Mouse (Mus musculus) CH12.LX (cell line): ENCODE measurements around the gene Extl1. TPM values are rescaled to one million over a fixed set of nuclear protein-coding genes. Genes with fewer than 3 reads are reported as not detected.
A peak's percentile ranks its signal among the peaks of the same experiment; 100 is the strongest.

Experiments
- DNase-seq: peaks from one replicate; pipeline ENCODE4 v3.0.0-alpha.2; 2013; ENCODE audit errors: extremely low read depth
- H3K27ac ChIP-seq: 2 replicates; pipeline ENCODE4 v1.5.1; 2012; ENCODE audit warnings: low read depth, mild to moderate bottlenecking, control low read depth, moderate library complexity; ENCODE audit not compliant: insufficient read depth
- H3K27me3 ChIP-seq: replicated peaks from 2 replicates; pipeline ENCODE3; 2012; ENCODE audit warnings: inconsistent platforms
- H3K36me3 ChIP-seq, 2 experiments: replicated peaks in 1 of 2; 2 replicates each; pipeline versions ENCODE3 to v1.6.1; 2012; ENCODE audit warnings: inconsistent platforms in 1 of 2, low read length in 1 of 2, mild to moderate bottlenecking in 1 of 2, mixed read lengths in 1 of 2, moderate library complexity in 1 of 2; ENCODE audit not compliant: control insufficient read depth in 1 of 2, insufficient read depth in 1 of 2
- H3K4me1 ChIP-seq, 2 experiments: 2 replicates each; pipeline ENCODE4 v1.6.1; 2012; ENCODE audit warnings: inconsistent platforms in 1 of 2, moderate library complexity in 1 of 2; ENCODE audit not compliant: insufficient read depth in 2 of 2, control insufficient read depth in 1 of 2
- H3K4me2 ChIP-seq: 2 replicates; pipeline ENCODE4 v1.6.1; 2012; ENCODE audit warnings: low read depth, mild to moderate bottlenecking, control low read depth; ENCODE audit not compliant: poor library complexity, insufficient read depth, severe bottlenecking
- H3K4me3 ChIP-seq, 3 experiments: fragments of 150-350 bp in 1 of 3; sonication (generic) in 1 of 3; replicated peaks in 1 of 3; 2 replicates each; pipeline versions ENCODE3 to v1.5.1; 2011 to 2012; ENCODE audit warnings: low read depth in 2 of 3, low read length in 2 of 3, mild to moderate bottlenecking in 2 of 3, moderate library complexity in 2 of 3, control low read depth in 1 of 3, improper control_type of control experiment in 1 of 3, inconsistent platforms in 1 of 3, mixed read lengths in 1 of 3; ENCODE audit not compliant: poor library complexity in 1 of 3
- H3K79me2 ChIP-seq: replicated peaks from 2 replicates; pipeline ENCODE4 v1.6.1; 2012; ENCODE audit warnings: mild to moderate bottlenecking, moderate library complexity; ENCODE audit not compliant: control insufficient read depth, poor library complexity, insufficient read depth, severe bottlenecking; ENCODE audit errors: extremely low read depth
- H3K9ac ChIP-seq: 2 replicates; pipeline ENCODE4 v1.6.1; 2012; ENCODE audit warnings: low read depth, mild to moderate bottlenecking, control low read depth, moderate library complexity; ENCODE audit not compliant: insufficient read depth
- H3K9me3 ChIP-seq: replicated peaks from 2 replicates; pipeline ENCODE3; 2012; ENCODE audit warnings: low read length, inconsistent platforms, mixed read lengths
- CTCF ChIP-seq, 2 experiments: IDR thresholded peaks in 1 of 2; conservative IDR thresholded peaks in 1 of 2; 2 replicates each; pipeline ENCODE4 v1.5.1; 2011 to 2012; ENCODE audit warnings: low read depth in 2 of 2, low read length in 2 of 2, improper control_type of control experiment in 1 of 2, inconsistent platforms in 1 of 2, mild to moderate bottlenecking in 1 of 2, moderate library complexity in 1 of 2
- E2F4 ChIP-seq: IDR thresholded peaks from 2 replicates; pipeline ENCODE4 v1.6.1; 2011; ENCODE audit warnings: low read depth, low read length, improper control_type of control experiment; ENCODE audit not compliant: insufficient replicate concordance
- GABPA ChIP-seq: IDR thresholded peaks from 2 replicates; pipeline ENCODE4 v1.6.1; 2012; ENCODE audit warnings: low read depth, low read length, improper control_type of control experiment, inconsistent platforms; ENCODE audit not compliant: insufficient replicate concordance
- HCFC1 ChIP-seq: IDR thresholded peaks from 2 replicates; pipeline ENCODE4 v1.6.1; 2012; ENCODE audit warnings: low read depth, mild to moderate bottlenecking, inconsistent platforms, low read length, improper control_type of control experiment
- JUN ChIP-seq: IDR thresholded peaks from 2 replicates; pipeline ENCODE4 v1.6.1; 2011; ENCODE audit warnings: low read depth, mild to moderate bottlenecking, low read length, improper control_type of control experiment, moderate library complexity; ENCODE audit not compliant: insufficient read depth
- JUND ChIP-seq: conservative IDR thresholded peaks from 2 replicates; pipeline ENCODE4 v1.6.1; 2011; ENCODE audit warnings: low read depth, low read length, improper control_type of control experiment
- MAZ ChIP-seq: IDR thresholded peaks from 2 replicates; pipeline ENCODE4 v1.6.1; 2012; ENCODE audit warnings: low read depth, mild to moderate bottlenecking, inconsistent platforms, low read length, improper control_type of control experiment, moderate library complexity
- NELFE ChIP-seq: IDR thresholded peaks from 2 replicates; pipeline ENCODE4 v1.6.1; 2011; ENCODE audit warnings: low read depth, low read length, improper control_type of control experiment
- PAX5 ChIP-seq: IDR thresholded peaks from 2 replicates; pipeline ENCODE4 v1.6.1; 2012; ENCODE audit warnings: low read length, inconsistent platforms, mixed read lengths
- POLR2A ChIP-seq: IDR thresholded peaks from 2 replicates; pipeline ENCODE4 v1.6.1; 2011; ENCODE audit warnings: low read depth, mild to moderate bottlenecking, improper control_type of control experiment, low read length
- POLR2AphosphoS2 ChIP-seq: IDR thresholded peaks from 2 replicates; pipeline ENCODE4 v1.6.1; 2011; ENCODE audit warnings: low read depth, low read length, improper control_type of control experiment
- RAD21 ChIP-seq: IDR thresholded peaks from 2 replicates; pipeline ENCODE4 v1.6.1; 2011; ENCODE audit warnings: low read depth, mild to moderate bottlenecking, low read length, improper control_type of control experiment, moderate library complexity
- SMC3 ChIP-seq: IDR thresholded peaks from 2 replicates; pipeline ENCODE4 v1.6.1; 2011; ENCODE audit warnings: low read depth, low read length, improper control_type of control experiment
- TCF12 ChIP-seq: IDR thresholded peaks from 2 replicates; pipeline ENCODE4 v1.6.1; 2014; ENCODE audit warnings: low read depth, mild to moderate bottlenecking, inconsistent platforms, low read length, improper control_type of control experiment
- USF2 ChIP-seq: conservative IDR thresholded peaks from 2 replicates; pipeline ENCODE4 v1.6.1; 2011; ENCODE audit warnings: low read depth, low read length, improper control_type of control experiment
- ZC3H11A ChIP-seq: IDR thresholded peaks from 2 replicates; pipeline ENCODE4 v1.6.1; 2012; ENCODE audit warnings: low read depth, mild to moderate bottlenecking, inconsistent platforms, low read length, improper control_type of control experiment
- ZMIZ1 ChIP-seq: IDR thresholded peaks from 2 replicates; pipeline ENCODE4 v1.6.1; 2012; ENCODE audit warnings: low read depth, mild to moderate bottlenecking, inconsistent platforms, low read length, improper control_type of control experiment
- ZNF384 ChIP-seq: IDR thresholded peaks from 2 replicates; pipeline ENCODE4 v1.6.1; 2012; ENCODE audit warnings: low read depth, low read length, improper control_type of control experiment, inconsistent platforms
- dilution Hi-C: fragments of 300-500 bp; cut with MboI; formaldehyde crosslinking; loops from 2 replicates; pipeline ENCODE4 v1.14.3; 2020; ENCODE audit warnings: low sequenced_read_pairs; ENCODE audit not compliant: extremely low pct_unique_long_range_greater_than_20kb, extremely low pct_ligation_motif_present
- in situ Hi-C: fragments of 300-500 bp; cut with MboI; formaldehyde crosslinking; loops from 3 replicates; pipeline ENCODE4 v1.14.3; 2019; ENCODE audit warnings: low sequenced_read_pairs, low pct_ligation_motif_present, low pct_unique_long_range_greater_than_20kb, mixed read lengths
- polyA plus RNA-seq: library from polyadenylated mRNA; unstranded; fragments of >175 nt; gene quantifications from 2 replicates; pipeline ENCODE4 v1.2.1, GENCODE M21; 2012; ENCODE audit warnings: low read depth; ENCODE audit not compliant: insufficient read length
- total RNA-seq, 2 experiments: library from RNA; depleted of rRNA; stranded (reverse); fragments of 300-350 nt in 1 of 2; fragments of >200 nt in 1 of 2; gene quantifications; 2 replicates each; pipeline ENCODE4 v1.2.3; 2012 to 2014

Gene Extl1
- total and polyA plus RNA-seq, 3 experiments: 0.54 to 4.5 (median 1.6) TPM

DNA sequence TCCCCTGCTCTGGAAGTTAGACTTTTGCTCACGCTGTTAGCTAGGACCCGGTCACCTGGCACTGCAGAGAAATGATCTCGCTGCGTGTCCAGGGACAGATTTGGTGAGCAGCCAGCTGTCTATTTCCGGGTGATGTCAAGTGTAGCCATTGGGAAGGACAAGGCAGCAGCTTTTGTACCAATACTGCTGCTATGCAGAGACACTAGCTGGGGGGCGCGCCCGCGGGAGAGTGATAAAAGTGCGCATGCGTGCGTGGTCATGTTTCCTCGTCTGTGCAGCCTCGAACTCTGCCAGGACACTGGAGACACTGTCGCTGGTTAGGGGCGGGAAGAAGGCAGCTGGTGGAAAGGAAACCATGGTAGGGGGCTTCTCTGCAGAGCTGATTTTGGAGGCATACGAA, 32.5 kb upstream of the Extl1 start:
- H3K27me3 ChIP-seq: no peaks in the 10 kb centered on the region
- H3K79me2 ChIP-seq: no peaks in the 10 kb centered on the region
- in situ Hi-C loops: no loop called here
- no peak for DNase-seq
- H3K4me1 ChIP-seq: no peaks in the 10 kb centered on the region
- no peak overlapping the region for H3K4me2 ChIP-seq
- no peak overlapping the region for H3K4me3 ChIP-seq
- TF ChIP-seq HCFC1: no peak
- no peak for TF ChIP-seq E2F4
- TF ChIP-seq MAZ: no peak
- TF ChIP-seq NELFE: no peak
- no peak for TF ChIP-seq USF2
- no peak for TF ChIP-seq RAD21
- no peak for TF ChIP-seq ZNF384
- no peak for TF ChIP-seq POLR2A
- no peak for TF ChIP-seq JUN
- TF ChIP-seq SMC3: no peak
- dilution Hi-C loops: no loop called here
- no peaks in the 10 kb centered on the region for H3K9me3 ChIP-seq
- H3K36me3 ChIP-seq: peaks cover 12 to 64% of the 10 kb centered on the region in 2 experiments
- no peak overlapping the region for H3K27ac ChIP-seq
- no peak overlapping the region for H3K9ac ChIP-seq

DNA sequence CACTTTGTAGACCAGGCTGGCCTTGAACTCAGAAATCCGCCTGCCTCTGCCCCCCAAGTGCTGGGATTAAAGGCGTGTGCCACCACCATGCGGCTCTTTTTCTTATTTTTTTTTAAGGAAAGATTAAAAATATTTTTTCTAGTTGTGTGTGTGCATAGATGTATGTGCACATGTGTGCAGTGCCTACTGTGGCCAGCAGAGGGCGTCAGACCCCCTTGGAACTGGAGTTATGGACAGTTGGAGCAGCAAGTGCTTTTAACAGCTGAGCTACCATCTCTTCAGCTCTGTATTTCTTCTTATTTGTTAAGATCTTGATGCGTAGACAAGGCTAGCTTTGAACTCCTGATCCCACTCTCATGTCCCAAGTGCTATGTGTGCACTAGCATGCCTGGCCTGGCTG, 25.6 kb upstream of the Extl1 start:
- Histone ChIP-seq H3K27ac (no peak overlapping the region), H3K27me3 (no peaks in the 10 kb centered on the region), H3K4me3 (no peak overlapping the region), H3K36me3 (peaks cover 7 to 56% of the 10 kb centered on the region in 2 experiments), H3K4me2 (no peak overlapping the region), H3K9ac (no peak overlapping the region), H3K4me1 (no peaks in the 10 kb centered on the region), H3K9me3 (no peaks in the 10 kb centered on the region), H3K79me2 (no peaks in the 10 kb centered on the region)
- peak; percentile 23 for DNase-seq
- dilution Hi-C loops (no loop called here), in situ Hi-C loops (loop anchor here (5.0 kb wide), 1 partner anchor 288 kb away; no protein-coding TSS in a partner anchor)
- TF ChIP-seq SMC3: peak; percentile 32; the same call in 1 of the 2 replicates
- TF ChIP-seq POLR2AphosphoS2: no peak
- peak; percentile 22 to 49; a peak in 2 of 4 replicates for TF ChIP-seq CTCF (conservative IDR thresholded peaks at IDR 0.05 in 1 of 2, IDR thresholded peaks at IDR 0.05 in 1 of 2; ENCODE audit: low read depth in 2 of 2, low read length in 2 of 2)
- no peak for TF ChIP-seq ZC3H11A
- TF ChIP-seq TCF12: no peak
- TF ChIP-seq PAX5: no peak
- no peak for TF ChIP-seq GABPA
- no peak for TF ChIP-seq JUND
- TF ChIP-seq RAD21: peak; percentile 33
- TF ChIP-seq ZMIZ1: no peak
